Mouse (Mus musculus) E14TG2a.4 (cell line): ENCODE data around the gene Slc44a4.

ENCODE experiments used
- H3K27me3 ChIP-seq: 2 replicates; pipeline ENCODE4 v1.6.1; 2014; ENCODE audit warnings: low read length, control low read depth; ENCODE audit not compliant: insufficient read depth
- H3K36me3 ChIP-seq: 2 replicates; pipeline ENCODE4 v1.6.1; 2014; ENCODE audit warnings: low read length, control low read depth; ENCODE audit not compliant: insufficient read depth
- H3K4me1 ChIP-seq: replicated peaks from 2 replicates; pipeline ENCODE4 v1.6.1; 2014; ENCODE audit warnings: low read depth, low read length, control low read depth
- H3K4me3 ChIP-seq: replicated peaks from 2 replicates; pipeline ENCODE4 v1.5.1; 2014; ENCODE audit warnings: mild to moderate bottlenecking, low read length
- H3K9me3 ChIP-seq: 2 replicates; pipeline ENCODE4 v1.6.1; 2014; ENCODE audit warnings: low read length, control low read depth
- CTCF ChIP-seq: conservative IDR thresholded peaks from 2 replicates; pipeline ENCODE4 v1.5.1; 2014; ENCODE audit warnings: low read length
- NANOG ChIP-seq: IDR thresholded peaks from 2 replicates; pipeline ENCODE4 v1.6.1; 2014; ENCODE audit warnings: borderline replicate concordance, low read length, mixed read lengths
- POU5F1 ChIP-seq: IDR thresholded peaks from 2 replicates; pipeline ENCODE4 v1.6.1; 2014; ENCODE audit warnings: low read length, borderline replicate concordance

Slc44a4 gene

DNA sequence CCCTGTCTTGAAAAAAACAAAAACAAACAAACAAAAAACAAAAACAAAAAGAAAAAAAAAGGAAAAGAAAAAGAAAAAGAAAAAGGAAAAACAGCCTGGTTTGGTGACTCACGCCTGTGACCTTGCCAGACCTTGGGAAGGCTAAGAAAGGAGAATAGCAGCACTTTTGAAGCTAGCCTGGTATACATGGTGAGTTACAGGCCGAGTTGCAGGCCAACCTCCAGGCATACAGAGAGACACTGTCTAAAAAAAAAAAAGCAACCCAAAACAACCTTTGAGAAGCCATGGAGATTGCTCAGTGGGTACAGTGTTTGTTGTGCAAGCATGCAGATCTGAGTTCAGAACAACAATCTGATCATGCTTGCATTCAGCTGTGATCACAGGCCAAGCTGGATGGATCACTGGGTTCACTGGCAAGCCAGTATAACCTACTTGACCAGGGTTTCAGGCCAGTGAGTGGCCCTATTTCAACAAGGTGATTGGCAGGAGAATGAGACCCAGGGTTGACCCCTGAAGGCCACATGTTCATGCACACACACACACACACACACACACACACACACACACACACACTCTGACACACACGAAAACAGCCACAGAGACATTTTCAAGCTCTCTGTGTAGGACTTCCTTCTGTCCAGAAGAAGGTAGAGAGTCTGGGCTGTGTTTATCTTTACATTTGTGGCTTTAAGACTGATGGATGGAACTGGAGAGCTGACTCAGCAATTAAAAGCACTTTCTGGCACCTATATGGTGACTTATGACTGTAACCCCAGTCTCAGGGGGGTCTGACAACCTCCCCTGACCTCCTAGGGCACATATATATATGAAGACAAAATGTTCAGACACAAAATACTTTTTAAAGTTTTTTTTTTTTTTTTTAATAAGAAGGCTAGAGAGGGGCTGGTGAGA lies 61.6 kb downstream of the Slc44a4 start:
- 0 out of 2 replicates have a peak, but pooled peaks cover 3% of the 10 kb centered on the region for H3K36me3 ChIP-seq
- TF ChIP-seq CTCF (no peak), POU5F1 (no peak), NANOG (no peak)
- peaks cover 51% of the 10 kb centered on the region for H3K27me3 ChIP-seq
- no peak overlapping the region for H3K4me3 ChIP-seq
- H3K9me3 ChIP-seq, result no peaks in the 10 kb centered on the region
- H3K4me1 ChIP-seq, result peaks cover 28% of the 10 kb centered on the region

DNA sequence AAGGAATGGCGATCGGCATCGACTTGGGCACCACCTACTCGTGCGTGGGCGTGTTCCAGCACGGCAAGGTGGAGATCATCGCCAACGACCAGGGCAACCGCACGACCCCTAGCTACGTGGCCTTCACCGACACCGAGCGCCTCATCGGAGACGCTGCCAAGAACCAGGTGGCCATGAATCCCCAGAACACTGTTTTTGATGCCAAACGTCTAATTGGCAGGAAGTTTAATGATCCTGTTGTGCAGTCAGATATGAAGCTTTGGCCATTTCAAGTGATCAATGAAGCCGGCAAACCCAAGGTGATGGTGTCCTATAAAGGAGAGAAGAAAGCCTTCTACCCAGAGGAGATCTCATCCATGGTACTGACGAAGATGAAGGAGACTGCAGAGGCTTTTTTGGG lies 62.7 kb downstream of the Slc44a4 start:
- 0 out of 2 replicates have a peak, but pooled peaks cover 3% of the 10 kb centered on the region for H3K36me3 ChIP-seq
- H3K4me1 ChIP-seq, result peaks cover 33% of the 10 kb centered on the region
- H3K27me3 ChIP-seq, result peaks cover 51% of the 10 kb centered on the region
- TF ChIP-seq NANOG, result no peak
- TF ChIP-seq CTCF, result no peak
- no peak for TF ChIP-seq POU5F1
- no peak overlapping the region for H3K4me3 ChIP-seq
- no peaks in the 10 kb centered on the region for H3K9me3 ChIP-seq

DNA sequence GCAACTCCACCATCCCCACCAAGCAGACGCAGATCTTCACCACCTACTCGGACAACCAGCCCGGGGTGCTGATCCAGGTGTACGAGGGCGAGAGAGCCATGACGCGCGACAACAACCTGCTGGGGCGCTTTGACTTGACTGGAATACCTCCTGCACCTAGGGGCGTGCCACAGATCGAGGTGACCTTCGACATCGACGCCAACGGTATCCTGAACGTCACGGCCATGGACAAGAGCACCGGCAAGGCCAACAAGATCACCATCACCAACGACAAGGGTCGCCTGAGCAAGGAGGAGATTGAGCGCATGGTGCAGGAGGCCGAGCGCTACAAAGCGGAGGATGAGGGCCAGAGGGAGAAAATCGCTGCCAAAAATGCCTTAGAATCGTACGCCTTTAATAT lies 64.0 kb downstream of the Slc44a4 start:
- H3K4me3 ChIP-seq, result no peak overlapping the region
- TF ChIP-seq CTCF, result no peak
- no peak for TF ChIP-seq NANOG
- TF ChIP-seq POU5F1, result no peak
- H3K4me1 ChIP-seq, result peaks cover 35% of the 10 kb centered on the region

DNA sequence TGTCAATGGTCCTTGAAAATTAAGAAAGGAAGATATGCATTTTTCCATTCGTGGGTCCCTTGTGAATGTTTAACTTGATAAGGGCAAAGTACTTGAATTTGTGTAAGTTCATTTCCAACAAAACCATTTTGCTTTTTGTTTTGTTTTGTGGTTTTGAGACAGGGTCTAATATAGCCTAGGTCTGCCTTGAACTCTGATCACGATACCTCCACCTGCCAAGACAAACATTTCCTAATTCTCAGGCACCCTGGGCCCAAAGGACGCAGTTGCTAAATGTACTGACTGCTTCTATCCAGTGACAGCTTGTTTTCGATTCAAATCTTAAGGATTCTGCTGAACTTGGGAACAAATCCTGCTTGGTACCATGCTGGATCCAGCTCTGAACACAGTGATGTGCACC lies 65.4 kb downstream of the Slc44a4 start:
- H3K36me3 ChIP-seq, result peaks cover 17% of the 10 kb centered on the region
- TF ChIP-seq NANOG (no peak), CTCF (no peak), POU5F1 (no peak)
- H3K4me1 ChIP-seq, result peaks cover 46% of the 10 kb centered on the region
- no peak overlapping the region for H3K4me3 ChIP-seq
- peaks cover 30% of the 10 kb centered on the region for H3K27me3 ChIP-seq
- no peaks in the 10 kb centered on the region for H3K9me3 ChIP-seq

More for the DNA sequence above, 64.0 kb downstream of the Slc44a4 start:
- peaks cover 6% of the 10 kb centered on the region; the same call in 1 of the 2 replicates for H3K36me3 ChIP-seq
- no peaks in the 10 kb centered on the region for H3K9me3 ChIP-seq
- H3K27me3 ChIP-seq, result peaks cover 42% of the 10 kb centered on the region
